Mouse (Mus musculus) hindbrain, postnatal 0 days (tissue): ENCODE measurements around the gene Lsm14a. TPM values are rescaled to one million over a fixed set of nuclear protein-coding genes. Genes with fewer than 3 reads are reported as not detected.

ENCODE experiments used
- ATAC-seq: fragments of 200-750 bp; cut with Nextera tagmentation; 2 replicates; pipeline ENCODE4 v1.8.0; 2017; ENCODE audit warnings: mild to moderate bottlenecking, moderate TSS enrichment, moderate library complexity
- DNase-seq: peaks from one replicate; pipeline ENCODE4 v3.0.0-alpha.2; 2015; ENCODE audit warnings: low spot score
- H3K27ac ChIP-seq: fragments of 300-500 bp; sonication (generic); 2 replicates; pipeline ENCODE4 v1.5.1; 2014; ENCODE audit warnings: mild to moderate bottlenecking
- H3K27me3 ChIP-seq: fragments of 300-500 bp; sonication (generic); 2 replicates; pipeline ENCODE4 v1.6.1; 2014; ENCODE audit warnings: low read length, mixed read lengths; ENCODE audit not compliant: insufficient read depth
- H3K36me3 ChIP-seq: fragments of 300-500 bp; sonication (generic); 2 replicates; pipeline ENCODE4 v1.6.1; 2014; ENCODE audit warnings: low read length, mixed read lengths; ENCODE audit not compliant: insufficient read depth
- H3K4me1 ChIP-seq: fragments of 300-500 bp; sonication (generic); 2 replicates; pipeline ENCODE4 v1.6.1; 2014; ENCODE audit warnings: antibody characterized with exemption, low read length, mixed read lengths; ENCODE audit not compliant: insufficient read depth
- H3K4me2 ChIP-seq: fragments of 300-500 bp; sonication (generic); 2 replicates; pipeline ENCODE4 v1.6.1; 2014; ENCODE audit warnings: low read depth, mild to moderate bottlenecking, low read length, moderate library complexity, mixed read lengths
- H3K4me3 ChIP-seq: fragments of 300-500 bp; sonication (generic); 2 replicates; pipeline ENCODE4 v1.5.1; 2014; ENCODE audit warnings: low read length
- H3K9ac ChIP-seq: fragments of 300-500 bp; sonication (generic); replicated peaks from 2 replicates; pipeline ENCODE4 v1.6.1; 2014; ENCODE audit warnings: mild to moderate bottlenecking, low read length, moderate library complexity, mixed read lengths
- H3K9me3 ChIP-seq: fragments of 300-500 bp; sonication (generic); 2 replicates; pipeline ENCODE4 v1.6.1; 2016; ENCODE audit warnings: low read length, mixed read lengths
- CTCF ChIP-seq: IDR thresholded peaks from 2 replicates; pipeline ENCODE4 v1.5.1; 2016; ENCODE audit warnings: antibody characterized with exemption, control low read depth, low read depth
- WGBS: fragments of 180-500 bp; shearing (Covaris S2); extraction: QIAGEN DNeasy Blood & Tissue Kit; methylation state at CpG from one replicate; pipeline ENCODE4 v1.1.7; 2014; 5-methylcytosine and 5-hydroxymethylcytosine counted together
- polyA plus RNA-seq: library from polyadenylated mRNA; unstranded; fragments of >200 nt; fragmentation: Nextera tagmentation; extraction: Ambion mirVana; gene quantifications from 2 replicates; pipeline ENCODE4 v1.2.1, GENCODE M21; 2015
- total RNA-seq: library from RNA; depleted of rRNA; stranded (reverse); fragments of >200 nt; gene quantifications from 2 replicates; pipeline ENCODE4 v1.2.3, GENCODE M21; 2014

Lsm14a gene
- total and polyA plus RNA-seq, 2 experiments from 2014 or later = 44.9 to 46.1 TPM

DNA sequence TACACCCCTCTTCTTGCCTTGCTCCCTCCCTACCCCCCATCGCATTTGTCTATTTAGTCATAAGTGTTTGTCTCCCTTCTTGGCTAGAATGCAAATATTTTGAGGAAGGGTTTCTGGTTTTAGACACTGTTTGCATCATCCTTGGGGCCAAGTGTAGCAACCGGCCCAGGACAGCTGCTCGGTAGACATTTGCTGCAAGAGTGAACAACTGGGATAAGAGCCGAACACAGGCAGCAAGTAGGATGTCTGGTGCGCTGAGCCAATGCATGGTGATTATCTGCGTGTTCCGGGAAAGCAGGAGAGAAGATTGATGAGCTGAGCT is 2.3 kb downstream of the Lsm14a start:
- H3K9ac ChIP-seq = peak overlapping the region; percentile 90; the same call in 1 of the 2 replicates

DNA sequence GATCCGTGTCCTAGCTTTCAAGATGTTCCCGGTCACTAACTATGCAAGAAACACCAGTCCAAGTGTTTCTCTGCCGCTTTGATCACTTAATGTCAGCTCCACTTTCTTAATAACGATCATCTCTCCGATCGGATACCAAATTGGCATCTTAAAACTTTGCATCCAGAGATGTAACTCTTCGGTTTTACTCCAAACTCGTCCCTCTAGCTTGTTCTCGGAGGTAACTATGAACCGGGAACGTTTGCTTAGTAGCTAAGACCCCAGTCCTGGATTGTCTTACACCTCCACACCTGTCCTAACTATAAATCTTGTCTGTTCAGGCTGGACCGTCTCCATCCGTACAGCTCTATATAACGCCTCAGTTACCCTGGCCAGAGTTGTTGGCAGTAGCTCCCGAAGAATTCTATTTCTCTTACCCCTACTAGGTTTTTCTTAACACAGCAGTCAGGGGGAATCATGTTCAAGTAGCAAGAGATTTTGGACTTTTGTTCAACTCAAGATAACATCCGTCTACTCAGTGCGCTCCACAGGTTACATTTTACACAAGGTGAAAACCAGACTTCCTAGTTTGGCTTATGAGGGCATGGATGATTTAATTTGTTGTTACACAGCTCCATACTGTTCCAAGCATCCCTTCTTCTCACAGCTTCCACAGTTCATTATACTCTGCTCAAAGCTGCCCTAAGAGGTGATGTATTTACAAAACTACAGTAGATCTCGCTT is 2.8 kb downstream of the Lsm14a start:
- Histone ChIP-seq H3K36me3 (no peaks in the 10 kb centered on the region), H3K4me2 (peak overlapping the region; percentile 75), H3K9me3 (no peaks in the 10 kb centered on the region), H3K4me3 (peak overlapping the region; percentile 80), H3K4me1 (peaks cover 21% of the 10 kb centered on the region), H3K27me3 (no peaks in the 10 kb centered on the region), H3K27ac (peak overlapping the region; percentile 98), H3K9ac (peak overlapping the region; percentile 90)
- DNase-seq = no peak
- TF ChIP-seq CTCF = no peak
- 8% methylated on average over 18 of the region's 18 CpGs for WGBS
- ATAC-seq = no peak

More for the DNA sequence above, 2.3 kb downstream of the Lsm14a start:
- Histone ChIP-seq H3K27me3 (no peaks in the 10 kb centered on the region), H3K27ac (peak overlapping the region; percentile 98; the same call in 1 of the 2 replicates), H3K36me3 (no peaks in the 10 kb centered on the region), H3K4me2 (peak overlapping the region; percentile 75), H3K9me3 (no peaks in the 10 kb centered on the region), H3K4me1 (peaks cover 21% of the 10 kb centered on the region), H3K4me3 (peak overlapping the region; percentile 80)
- no peak for ATAC-seq
- 49% methylated on average over 7 of the region's 7 CpGs for WGBS
- no peak for TF ChIP-seq CTCF
- DNase-seq = peak; percentile 31

DNA sequence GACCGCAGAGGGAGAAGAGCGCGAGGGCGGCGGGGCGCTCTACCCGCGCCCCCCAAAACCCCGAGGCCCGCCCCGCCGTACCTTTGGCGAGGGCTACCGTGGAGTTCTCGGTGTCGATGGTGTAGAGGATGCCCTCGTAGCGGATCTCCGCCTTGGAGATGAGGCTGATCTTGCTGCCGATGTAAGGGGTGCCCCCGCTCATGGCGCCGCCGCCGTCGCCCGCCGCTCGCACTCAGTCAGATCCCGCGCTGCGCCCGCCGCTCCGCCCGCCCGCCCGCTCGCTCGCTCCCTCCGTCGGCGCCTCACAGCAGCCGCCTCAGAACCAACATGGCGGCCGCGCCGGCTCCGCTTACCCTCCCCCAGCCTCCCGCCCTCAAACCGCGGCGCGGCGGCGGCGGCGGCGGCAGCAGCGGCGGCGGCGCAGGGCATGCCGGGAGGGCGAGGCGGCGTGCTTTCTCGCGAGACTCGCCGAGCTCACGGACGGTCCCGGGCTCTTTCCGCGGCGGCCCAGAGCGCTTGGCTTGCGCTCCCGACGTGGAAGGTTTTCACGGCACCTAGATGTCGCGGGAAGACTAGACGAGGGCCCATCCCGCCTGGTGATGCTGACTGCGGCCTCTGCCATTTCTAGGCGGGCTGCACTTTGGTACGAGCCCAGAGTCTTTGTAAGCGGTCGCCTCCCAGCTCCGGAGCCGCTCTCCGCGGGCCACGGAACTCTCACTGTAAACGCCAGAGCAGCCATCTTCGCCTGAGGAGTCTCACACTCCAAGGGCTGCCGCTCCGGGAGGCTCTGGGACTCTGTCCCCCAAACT is 3.6 kb downstream of the Lsm14a start:
- TF ChIP-seq CTCF = no peak
- no peaks in the 10 kb centered on the region for H3K36me3 ChIP-seq
- H3K4me2 ChIP-seq = peak overlapping the region; percentile 75
- H3K4me1 ChIP-seq = peaks cover 21% of the 10 kb centered on the region
- H3K9ac ChIP-seq = peak overlapping the region; percentile 90
- H3K27me3 ChIP-seq = no peaks in the 10 kb centered on the region
- ATAC-seq (peak; percentile 96), DNase-seq (peak; percentile 97)
- WGBS = 1% methylated on average over 68 of the region's 100 CpGs
- no peaks in the 10 kb centered on the region for H3K9me3 ChIP-seq
- peak overlapping the region; percentile 98 for H3K27ac ChIP-seq
- peak overlapping the region; percentile 80 for H3K4me3 ChIP-seq

DNA sequence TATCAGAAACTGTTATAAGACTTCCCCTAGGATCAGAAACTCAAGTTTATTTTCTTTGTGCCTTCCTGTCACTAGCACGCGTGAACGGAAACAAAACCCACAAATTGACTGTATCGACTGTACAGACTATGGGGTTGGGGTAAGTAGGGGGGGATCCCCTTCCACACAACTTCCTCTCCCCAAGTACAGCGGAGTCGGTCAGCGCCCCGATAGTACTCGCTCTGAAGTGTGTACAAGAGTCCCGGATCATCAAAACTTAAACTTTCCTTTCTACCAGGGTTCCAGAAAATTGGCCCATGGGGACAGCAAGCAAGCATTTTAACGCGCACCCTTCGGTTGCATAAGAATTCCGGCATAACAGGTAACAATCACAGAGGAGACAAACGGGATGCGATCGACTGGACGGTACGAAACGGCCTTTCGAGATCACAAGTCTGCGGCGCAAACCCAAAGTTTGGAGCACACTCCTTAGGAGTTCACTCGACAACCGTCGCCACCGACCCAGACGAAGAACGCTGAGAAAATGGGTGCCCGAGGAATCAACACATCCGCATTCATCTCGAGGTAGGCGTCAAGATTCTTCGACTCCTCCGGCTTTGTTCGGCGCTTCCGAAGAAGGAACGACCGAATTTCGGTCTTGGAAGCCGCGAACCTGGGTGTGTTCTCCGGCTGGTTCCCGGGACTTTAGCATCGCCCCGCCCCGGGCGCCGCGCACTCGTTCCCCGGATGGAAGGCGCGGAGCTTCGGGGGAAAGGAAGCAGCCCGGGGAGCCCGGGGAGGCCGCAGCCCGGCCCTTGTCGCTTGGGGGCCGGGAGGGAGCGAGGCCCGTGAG is 4.5 kb downstream of the Lsm14a start:
- ATAC-seq (peak; percentile 60; the same call in 1 of the 2 replicates), DNase-seq (peak; percentile 68)
- no peak for TF ChIP-seq CTCF
- Histone ChIP-seq H3K9me3 (no peaks in the 10 kb centered on the region), H3K27ac (peak overlapping the region; percentile 98), H3K36me3 (no peaks in the 10 kb centered on the region), H3K27me3 (no peaks in the 10 kb centered on the region), H3K4me1 (peaks cover 21% of the 10 kb centered on the region), H3K4me2 (peak overlapping the region; percentile 75), H3K4me3 (peak overlapping the region; percentile 80), H3K9ac (peak overlapping the region; percentile 90)
- WGBS = under 1% methylated on average over 63 of the region's 64 CpGs

DNA sequence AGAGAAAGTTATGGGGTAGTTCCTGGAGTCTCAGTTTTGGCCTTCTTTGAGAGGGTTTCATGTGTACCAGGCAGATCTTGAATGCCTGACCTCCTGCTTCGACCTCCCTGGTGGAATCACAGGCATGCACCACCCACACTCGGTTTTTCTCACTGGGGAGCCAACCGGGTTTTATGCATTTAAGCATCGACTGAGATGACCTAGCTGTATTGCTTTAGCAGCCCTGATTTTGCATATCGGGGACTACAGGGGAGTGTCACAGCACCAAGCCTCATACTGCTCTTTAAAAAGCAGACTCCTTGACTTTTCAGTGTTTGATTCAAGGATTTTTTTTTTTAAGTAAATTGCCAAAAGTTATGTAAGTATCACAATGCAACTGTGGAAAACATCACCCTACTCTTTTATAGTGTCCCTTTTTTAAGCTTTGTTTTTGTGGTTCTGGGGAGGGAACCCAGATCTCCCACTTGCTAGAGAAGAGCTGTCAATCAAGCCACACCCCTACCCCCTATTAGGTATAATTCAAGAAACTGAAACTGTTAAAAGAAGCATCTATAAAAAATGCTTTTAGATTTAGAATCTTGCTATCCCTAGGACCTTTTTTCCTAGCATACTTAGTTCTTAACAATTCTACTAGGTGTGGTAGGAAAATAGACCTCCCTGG is 5.2 kb downstream of the Lsm14a start:
- Histone ChIP-seq H3K4me3 (peak overlapping the region; percentile 80), H3K9me3 (no peaks in the 10 kb centered on the region), H3K4me1 (peaks cover 21% of the 10 kb centered on the region), H3K9ac (peak overlapping the region; percentile 90), H3K4me2 (peak overlapping the region; percentile 75), H3K27ac (peak overlapping the region; percentile 98; the same call in 1 of the 2 replicates), H3K27me3 (no peaks in the 10 kb centered on the region), H3K36me3 (no peaks in the 10 kb centered on the region)
- no peak for TF ChIP-seq CTCF
- DNase-seq = no peak
- 0% methylated on average over 5 of the region's 5 CpGs for WGBS
- ATAC-seq = no peak

DNA sequence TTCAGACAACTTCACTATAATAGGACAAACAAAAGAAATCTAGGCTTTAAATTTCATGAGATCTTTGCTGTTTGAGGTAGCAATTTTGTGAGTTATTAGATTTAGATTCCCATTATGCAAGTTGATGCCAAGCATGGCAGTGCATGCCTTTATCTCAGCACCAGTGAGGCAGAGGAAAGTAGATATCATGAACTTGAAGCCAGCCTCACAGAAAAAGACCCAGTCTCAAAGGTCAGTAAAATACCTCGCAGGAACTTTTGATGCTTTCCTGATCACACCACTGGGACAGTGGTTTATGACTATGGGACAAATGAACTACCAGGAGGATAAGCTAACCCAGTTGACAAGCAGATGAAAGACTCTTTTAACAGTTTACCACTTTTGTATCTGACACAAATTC is 10.3 kb downstream of the Lsm14a start:
- DNase-seq = no peak
- WGBS = 79% methylated on average over 1 of the region's 1 CpGs
- Histone ChIP-seq H3K9me3 (no peaks in the 10 kb centered on the region), H3K36me3 (no peaks in the 10 kb centered on the region), H3K9ac (no peak overlapping the region), H3K4me3 (no peak overlapping the region), H3K27me3 (no peaks in the 10 kb centered on the region), H3K27ac (no peak overlapping the region), H3K4me1 (peaks cover 19% of the 10 kb centered on the region), H3K4me2 (no peak overlapping the region)
- ATAC-seq = no peak
- no peak for TF ChIP-seq CTCF
